Mouse (Mus musculus): ENCODE measurements around the gene Gm26938. TPM values are rescaled to one million over a fixed set of nuclear protein-coding genes. Genes with fewer than 3 reads are reported as not detected.

The Gm26938 gene
- polyA plus RNA-seq, 1 experiment from 2014 or later: not detected

DNA sequence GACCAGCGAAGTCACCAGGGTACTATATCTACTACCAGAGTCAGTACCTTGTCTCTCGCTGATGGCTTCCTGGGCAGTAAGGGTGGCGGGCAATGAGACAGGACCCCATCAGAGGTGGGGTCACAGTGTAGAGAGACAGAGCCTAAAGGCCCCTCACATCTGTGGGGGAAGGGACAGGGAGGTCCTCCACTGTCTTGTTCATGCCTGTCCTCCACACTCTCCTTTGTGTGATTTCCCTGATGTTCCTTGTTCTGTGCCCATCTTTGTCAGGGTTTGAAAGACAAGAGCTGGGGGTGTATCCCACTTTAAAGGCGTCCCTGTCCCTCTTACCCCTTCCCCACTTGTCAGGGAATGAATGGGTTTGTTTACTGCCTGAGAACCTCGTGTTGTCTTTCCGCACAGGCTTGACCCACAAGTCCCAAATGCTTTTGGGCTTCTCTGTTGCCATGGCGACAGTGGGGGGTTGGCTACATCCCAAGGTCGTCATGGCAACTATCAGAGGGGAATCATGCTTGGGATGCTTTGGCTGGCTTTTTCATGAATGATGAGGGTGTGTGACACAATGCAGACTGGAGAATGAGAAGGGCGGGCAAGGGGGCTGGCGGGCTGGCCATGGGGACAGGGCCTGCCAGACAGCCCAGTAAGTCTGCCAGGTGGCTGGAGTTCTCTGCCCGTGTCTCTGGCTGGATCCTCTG is 28.6 kb downstream of the Gm26938 start:
- H3K4me3 ChIP-seq (replicated peaks; ENCODE audit: low read depth, low read length): no peak overlapping the region
- ATAC-seq (replicated peaks; ENCODE audit: low FRiP score, low read depth) (peak; percentile 6; the same call in 1 of the 2 replicates), DNase-seq (ENCODE audit: low spot score) (peak; percentile 83)
- H3K27ac ChIP-seq: peak overlapping the region; percentile 75
- H3K27me3 ChIP-seq (ENCODE audit: insufficient read depth, low read length): no peaks in the 10 kb centered on the region
- peak overlapping the region; percentile 45; the same call in 1 of the 2 replicates for H3K9ac ChIP-seq (ENCODE audit: low read depth, low read length)
- H3K9me3 ChIP-seq (replicated peaks; ENCODE audit: low read length): no peaks in the 10 kb centered on the region
- peaks cover 47% of the 10 kb centered on the region for H3K4me1 ChIP-seq (replicated peaks; ENCODE audit: insufficient read depth, low read length)
- H3K36me3 ChIP-seq (ENCODE audit: insufficient read depth, low read length): peaks cover 19% of the 10 kb centered on the region
- WGBS: 35% methylated on average over 11 of the region's 11 CpGs
- peak overlapping the region; percentile 51 for H3K4me2 ChIP-seq (ENCODE audit: low read length)
- TF ChIP-seq CTCF (IDR thresholded peaks at IDR 0.05; ENCODE audit: low read depth): no peak

GRCm38 (mm10) chr5:139796900-139797299 is 29.3 kb downstream of the Gm26938 start:
- Histone ChIP-seq H3K9ac (ENCODE audit: low read depth, low read length) (peak overlapping the region; percentile 45; the same call in 1 of the 2 replicates), H3K27me3 (ENCODE audit: insufficient read depth, low read length) (no peaks in the 10 kb centered on the region), H3K9me3 (replicated peaks; ENCODE audit: low read length) (no peaks in the 10 kb centered on the region), H3K4me3 (replicated peaks; ENCODE audit: low read depth, low read length) (peak overlapping the region; percentile 11; the same call in 1 of the 2 replicates), H3K4me1 (replicated peaks; ENCODE audit: insufficient read depth, low read length) (peaks cover 54% of the 10 kb centered on the region), H3K4me2 (ENCODE audit: low read length) (peak overlapping the region; percentile 51), H3K27ac (peak overlapping the region; percentile 75), H3K36me3 (ENCODE audit: insufficient read depth, low read length) (peaks cover 17% of the 10 kb centered on the region)
- no peak for TF ChIP-seq CTCF (IDR thresholded peaks at IDR 0.05; ENCODE audit: low read depth)
- ATAC-seq (replicated peaks; ENCODE audit: low FRiP score, low read depth) (peak; percentile 71), DNase-seq (ENCODE audit: low spot score) (peak; percentile 95)
- 5% methylated on average over 13 of the region's 13 CpGs for WGBS

DNA sequence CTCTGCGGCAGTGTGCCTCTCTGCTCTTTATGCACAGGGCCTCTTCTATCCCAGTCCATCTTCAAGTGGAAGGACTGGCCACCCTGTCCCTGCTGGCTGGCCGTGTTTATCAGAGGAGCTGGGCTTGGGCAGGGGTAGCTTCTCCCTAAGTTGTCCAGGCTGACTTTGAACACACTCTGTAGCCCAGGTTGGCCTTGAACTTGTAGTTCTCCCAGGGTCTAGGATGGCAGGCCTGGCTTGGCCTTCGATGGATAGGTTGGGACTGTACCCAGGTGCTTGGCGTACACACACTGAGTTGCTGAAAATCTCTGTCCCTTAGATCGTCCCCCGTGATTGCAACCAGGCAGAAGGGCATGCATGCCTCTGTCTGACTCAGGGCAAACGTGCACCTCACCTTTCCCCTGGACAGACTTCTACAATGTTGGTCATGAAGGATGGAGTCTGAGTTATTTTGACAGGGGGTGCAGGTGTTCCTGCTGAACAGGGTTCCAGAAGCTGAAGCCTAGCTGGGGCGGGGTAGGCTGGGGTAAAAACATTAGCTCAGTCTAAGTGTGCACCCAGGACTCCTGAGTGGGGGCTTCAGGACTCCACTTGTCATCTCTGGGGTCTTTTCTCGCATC is 30.1 kb downstream of the Gm26938 start:
- peaks cover 57% of the 10 kb centered on the region for H3K4me1 ChIP-seq (replicated peaks; ENCODE audit: insufficient read depth, low read length)
- H3K4me3 ChIP-seq (replicated peaks; ENCODE audit: low read depth, low read length): no peak overlapping the region
- H3K9ac ChIP-seq (ENCODE audit: low read depth, low read length): 0 out of 2 replicates have a peak overlapping the region, but pooled peaks have one; percentile 45
- no peak for DNase-seq (ENCODE audit: low spot score)
- H3K36me3 ChIP-seq (ENCODE audit: insufficient read depth, low read length): peaks cover 14% of the 10 kb centered on the region
- no peak for TF ChIP-seq CTCF (IDR thresholded peaks at IDR 0.05; ENCODE audit: low read depth)
- H3K9me3 ChIP-seq (replicated peaks; ENCODE audit: low read length): no peaks in the 10 kb centered on the region
- no peak for ATAC-seq (replicated peaks; ENCODE audit: low FRiP score, low read depth)
- 76% methylated on average over 9 of the region's 9 CpGs for WGBS
- no peaks in the 10 kb centered on the region for H3K27me3 ChIP-seq (ENCODE audit: insufficient read depth, low read length)
- H3K27ac ChIP-seq: peak overlapping the region; percentile 75; the same call in 1 of the 2 replicates
- peak overlapping the region; percentile 51; the same call in 1 of the 2 replicates for H3K4me2 ChIP-seq (ENCODE audit: low read length)

DNA sequence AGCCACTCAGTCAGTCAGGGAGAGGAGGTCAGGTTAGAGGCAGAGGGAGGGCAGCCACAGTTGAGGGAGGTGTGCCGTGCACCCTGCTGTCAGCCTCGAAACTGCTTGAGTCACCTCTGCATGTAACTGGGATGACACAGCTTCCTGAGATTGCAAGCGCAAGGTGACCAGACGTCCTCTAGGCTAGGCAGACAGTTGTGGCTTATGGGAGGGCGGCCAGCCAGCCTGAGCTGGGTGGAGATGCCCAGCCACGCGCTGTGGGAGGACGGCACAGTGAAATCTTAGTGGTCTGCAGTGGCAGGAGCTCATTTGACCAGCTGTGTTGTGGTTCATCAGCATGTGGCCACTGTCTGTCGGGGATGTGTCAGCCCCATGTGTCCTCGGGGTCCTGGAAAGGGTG is 31.3 kb downstream of the Gm26938 start:
- peaks cover 60% of the 10 kb centered on the region for H3K4me1 ChIP-seq (replicated peaks; ENCODE audit: insufficient read depth, low read length)

DNA sequence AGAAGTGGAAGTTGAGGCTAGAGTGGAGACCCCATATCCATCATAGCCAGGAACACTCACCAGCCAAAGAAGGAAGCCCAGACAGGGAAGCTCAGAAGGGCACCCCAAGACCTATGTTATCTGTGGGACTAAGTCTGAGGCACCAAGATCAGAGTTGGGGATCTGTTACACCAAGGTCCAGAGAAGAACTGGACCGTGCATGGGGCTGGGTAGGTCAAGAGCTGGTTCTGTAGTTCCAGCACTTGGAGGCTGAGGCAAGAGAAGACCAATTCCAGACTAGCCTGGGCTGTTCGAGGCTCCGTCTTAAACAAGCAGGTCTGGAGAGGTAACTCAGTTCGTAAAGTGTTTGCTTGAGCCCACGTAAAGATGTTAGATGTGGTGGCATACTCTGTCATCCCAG is 32.1 kb downstream of the Gm26938 start:
- Histone ChIP-seq H3K9ac (ENCODE audit: low read depth, low read length) (no peak overlapping the region), H3K4me1 (replicated peaks; ENCODE audit: insufficient read depth, low read length) (peaks cover 60% of the 10 kb centered on the region), H3K27me3 (ENCODE audit: insufficient read depth, low read length) (no peaks in the 10 kb centered on the region), H3K27ac (no peak overlapping the region), H3K4me2 (ENCODE audit: low read length) (peak overlapping the region; percentile 99; the same call in 1 of the 2 replicates), H3K36me3 (ENCODE audit: insufficient read depth, low read length) (no peaks in the 10 kb centered on the region), H3K4me3 (replicated peaks; ENCODE audit: low read depth, low read length) (no peak overlapping the region), H3K9me3 (replicated peaks; ENCODE audit: low read length) (no peaks in the 10 kb centered on the region)
- no peak for TF ChIP-seq CTCF (IDR thresholded peaks at IDR 0.05; ENCODE audit: low read depth)
- ATAC-seq (replicated peaks; ENCODE audit: low FRiP score, low read depth) (no peak), DNase-seq (ENCODE audit: low spot score) (no peak)
- WGBS: 86% methylated on average over 5 of the region's 5 CpGs

More for the DNA sequence above, 31.3 kb downstream of the Gm26938 start:
- Histone ChIP-seq H3K27me3 (ENCODE audit: insufficient read depth, low read length) (no peaks in the 10 kb centered on the region), H3K9me3 (replicated peaks; ENCODE audit: low read length) (no peaks in the 10 kb centered on the region), H3K4me2 (ENCODE audit: low read length) (no peak overlapping the region), H3K4me3 (replicated peaks; ENCODE audit: low read depth, low read length) (no peak overlapping the region), H3K36me3 (ENCODE audit: insufficient read depth, low read length) (peaks cover 4% of the 10 kb centered on the region; the same call in 1 of the 2 replicates), H3K9ac (ENCODE audit: low read depth, low read length) (no peak overlapping the region), H3K27ac (0 out of 2 replicates have a peak overlapping the region, but pooled peaks have one; percentile 8)
- no peak for ATAC-seq (replicated peaks; ENCODE audit: low FRiP score, low read depth)
- 41% methylated on average over 10 of the region's 10 CpGs for WGBS
- DNase-seq (ENCODE audit: low spot score): peak; percentile 4
- TF ChIP-seq CTCF (IDR thresholded peaks at IDR 0.05; ENCODE audit: low read depth): no peak

DNA sequence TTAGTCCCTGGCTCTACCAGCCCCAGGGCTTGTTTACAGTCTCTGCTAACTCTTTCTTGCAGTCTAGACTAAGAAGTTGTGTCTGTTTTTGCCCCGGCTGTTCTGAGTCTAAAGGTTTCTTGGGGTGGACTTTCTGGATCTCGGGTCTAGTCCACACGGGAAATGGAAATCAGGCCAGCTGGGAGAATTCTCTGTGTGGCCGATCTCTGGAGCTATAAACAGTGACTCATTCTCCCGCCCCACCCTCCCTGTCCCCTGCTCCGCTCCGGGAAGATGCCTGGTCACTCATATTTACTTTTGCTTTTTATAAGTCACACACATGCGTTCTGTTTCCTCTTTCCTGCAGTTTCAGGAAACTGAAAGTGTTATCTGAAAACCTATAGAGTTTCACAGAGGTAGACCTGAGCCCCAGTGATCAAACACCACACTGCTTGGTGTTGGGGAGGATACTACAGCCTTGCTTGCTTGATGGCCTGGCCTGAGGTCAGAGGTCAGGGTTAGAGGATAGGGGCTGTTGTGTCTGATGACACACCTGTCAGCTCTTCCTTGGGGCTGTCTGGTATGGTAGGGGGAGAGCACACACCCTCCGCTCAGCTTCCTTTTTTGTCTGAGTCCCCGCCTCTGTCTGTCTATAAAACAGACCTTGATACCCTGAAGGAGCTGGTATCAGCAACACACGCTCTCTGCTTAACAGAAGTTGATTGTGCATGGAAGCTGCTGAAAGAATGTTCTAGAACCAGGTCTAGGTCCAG is 32.7 kb downstream of the Gm26938 start:
- 0 out of 2 replicates have a peak overlapping the region, but pooled peaks have one; percentile 38 for H3K9ac ChIP-seq (ENCODE audit: low read depth, low read length)
- H3K4me3 ChIP-seq (replicated peaks; ENCODE audit: low read depth, low read length): peak overlapping the region; percentile 81
- H3K27me3 ChIP-seq (ENCODE audit: insufficient read depth, low read length): no peaks in the 10 kb centered on the region
- DNase-seq (ENCODE audit: low spot score) (peak; percentile 78), ATAC-seq (replicated peaks; ENCODE audit: low FRiP score, low read depth) (no peak)
- TF ChIP-seq CTCF (IDR thresholded peaks at IDR 0.05; ENCODE audit: low read depth): no peak
- no peaks in the 10 kb centered on the region for H3K36me3 ChIP-seq (ENCODE audit: insufficient read depth, low read length)
- peak overlapping the region; percentile 71 for H3K27ac ChIP-seq
- peak overlapping the region; percentile 99 for H3K4me2 ChIP-seq (ENCODE audit: low read length)
- H3K4me1 ChIP-seq (replicated peaks; ENCODE audit: insufficient read depth, low read length): peaks cover 58% of the 10 kb centered on the region
- H3K9me3 ChIP-seq (replicated peaks; ENCODE audit: low read length): no peaks in the 10 kb centered on the region
- 33% methylated on average over 11 of the region's 11 CpGs for WGBS
